Mouse (Mus musculus) G1E (cell line): Measurements from ENCODE around the gene Sorbs1. TPM values are rescaled to one million over a fixed set of nuclear protein-coding genes. Genes with fewer than 3 reads are reported as not detected.

Experiments
- ATAC-seq: 2 replicates; pipeline ENCODE4 v1.8.0; 2016; ENCODE audit warnings: mild to moderate bottlenecking; ENCODE audit not compliant: insufficient number of reproducible peaks, poor library complexity, low FRiP score, severe bottlenecking; ENCODE audit errors: extremely low read depth
- DNase-seq: peaks from one replicate; pipeline ENCODE4 v3.0.0; 2012; ENCODE audit warnings: low spot score
- H3K27me3 ChIP-seq: 2 replicates; pipeline ENCODE4 v1.6.1; 2012; ENCODE audit warnings: mild to moderate bottlenecking, low read length, inconsistent platforms; ENCODE audit not compliant: insufficient read depth
- H3K36me3 ChIP-seq: replicated peaks from 2 replicates; pipeline ENCODE3; 2012; ENCODE audit warnings: mild to moderate bottlenecking, inconsistent platforms
- H3K4me1 ChIP-seq: 2 replicates; pipeline ENCODE4 v1.6.1; 2012; ENCODE audit warnings: low read depth, low read length, inconsistent platforms, mixed read lengths; ENCODE audit not compliant: insufficient read depth
- H3K4me3 ChIP-seq: 2 replicates; pipeline ENCODE4 v1.5.1; 2012; ENCODE audit warnings: low read depth, mild to moderate bottlenecking, inconsistent platforms, low read length, moderate library complexity, mixed read lengths
- H3K9me3 ChIP-seq: replicated peaks from 2 replicates; pipeline ENCODE4 v1.6.1; 2012; ENCODE audit warnings: inconsistent platforms
- CTCF ChIP-seq: IDR thresholded peaks from 2 replicates; pipeline ENCODE4 v1.5.1; 2012; ENCODE audit warnings: low read depth, low read length, inconsistent platforms, mixed read lengths
- GATA1 ChIP-seq: IDR thresholded peaks from 2 replicates; pipeline ENCODE4 v1.6.1; 2012; ENCODE audit warnings: borderline replicate concordance, low read length, inconsistent platforms, mixed read lengths
- GATA2 ChIP-seq: IDR thresholded peaks from 2 replicates; pipeline ENCODE4 v1.6.1; 2012; ENCODE audit warnings: low read depth, low read length, inconsistent platforms, borderline replicate concordance
- POLR2AphosphoS5 ChIP-seq: IDR thresholded peaks from 2 replicates; pipeline ENCODE4 v1.6.1; 2012; ENCODE audit warnings: low read depth, low read length, inconsistent platforms; ENCODE audit not compliant: insufficient replicate concordance
- TAL1 ChIP-seq: conservative IDR thresholded peaks from 2 replicates; pipeline ENCODE4 v1.6.1; 2012; ENCODE audit warnings: low read depth, low read length, inconsistent platforms, mixed read lengths
- polyA plus RNA-seq: library from polyadenylated mRNA; stranded (reverse); fragments of >175 nt; gene quantifications from 2 replicates; pipeline ENCODE4 v1.2.3, GENCODE M21; 2012
- total RNA-seq, 2 experiments: library from RNA; stranded (forward) in 1 of 2; stranded (reverse) in 1 of 2; fragments of 200-1000 nt in 1 of 2; fragments of >200 nt in 1 of 2; fragmentation: Nextera tagmentation in 1 of 2; gene quantifications; 2 replicates each; pipeline ENCODE4 v1.2.3; 2014 to 2017

The Sorbs1 gene
- total and polyA plus RNA-seq, 3 experiments, result 9.2 to 64.2 (median 19.2) TPM

DNA sequence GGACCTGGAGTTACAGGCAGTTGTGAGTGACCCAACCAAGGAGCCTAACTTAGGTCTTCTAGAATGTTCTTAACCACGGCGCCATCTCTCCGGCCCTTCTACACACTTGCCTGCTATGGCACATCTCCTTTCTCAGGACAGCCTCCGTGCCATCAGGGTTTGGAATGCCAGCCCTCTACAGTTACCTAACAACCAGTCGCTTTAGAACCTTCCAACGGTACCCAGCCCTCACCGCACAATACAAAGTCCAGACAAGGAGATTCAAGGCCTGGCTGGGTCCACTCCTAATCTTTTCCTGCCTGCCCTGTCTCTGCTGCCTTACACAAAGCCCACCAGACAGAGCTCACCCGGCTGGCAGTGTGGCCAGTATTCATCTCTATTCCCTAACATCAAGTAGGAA lies 106.9 kb downstream of the Sorbs1 start:
- Histone ChIP-seq H3K27me3 (no peaks in the 10 kb centered on the region), H3K4me3 (no peak overlapping the region), H3K4me1 (no peaks in the 10 kb centered on the region), H3K9me3 (no peaks in the 10 kb centered on the region), H3K36me3 (peaks cover 28% of the 10 kb centered on the region)
- TF ChIP-seq POLR2AphosphoS5 (no peak), GATA2 (no peak), GATA1 (no peak), CTCF (no peak), TAL1 (no peak)
- no peak for ATAC-seq
- no peak for DNase-seq

DNA sequence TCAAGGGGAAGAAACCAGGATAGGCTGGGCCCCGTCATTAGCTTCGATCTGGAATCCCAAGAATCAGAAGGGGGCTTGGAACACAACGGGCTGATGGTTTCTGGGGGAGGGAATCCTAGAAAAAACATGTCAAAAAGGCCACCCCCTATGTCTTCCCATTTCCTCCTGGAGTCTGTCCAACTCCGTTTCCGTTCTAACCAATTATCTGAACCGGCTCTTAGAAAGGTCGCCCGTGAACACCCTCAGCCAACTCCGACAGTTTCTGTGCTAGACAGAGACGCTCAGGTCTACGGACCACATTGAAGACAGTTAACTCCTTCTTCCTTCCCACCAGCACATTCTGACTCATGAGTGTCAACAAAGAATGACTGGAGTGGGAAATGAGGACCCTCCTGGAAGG lies 107.8 kb downstream of the Sorbs1 start:
- H3K9me3 ChIP-seq, result no peaks in the 10 kb centered on the region
- peaks cover 36% of the 10 kb centered on the region for H3K36me3 ChIP-seq
- no peaks in the 10 kb centered on the region for H3K27me3 ChIP-seq
- DNase-seq (no peak), ATAC-seq (no peak)
- TF ChIP-seq GATA1 (no peak), GATA2 (no peak), CTCF (no peak), POLR2AphosphoS5 (no peak), TAL1 (no peak)
- H3K4me1 ChIP-seq, result no peaks in the 10 kb centered on the region
- no peak overlapping the region for H3K4me3 ChIP-seq

DNA sequence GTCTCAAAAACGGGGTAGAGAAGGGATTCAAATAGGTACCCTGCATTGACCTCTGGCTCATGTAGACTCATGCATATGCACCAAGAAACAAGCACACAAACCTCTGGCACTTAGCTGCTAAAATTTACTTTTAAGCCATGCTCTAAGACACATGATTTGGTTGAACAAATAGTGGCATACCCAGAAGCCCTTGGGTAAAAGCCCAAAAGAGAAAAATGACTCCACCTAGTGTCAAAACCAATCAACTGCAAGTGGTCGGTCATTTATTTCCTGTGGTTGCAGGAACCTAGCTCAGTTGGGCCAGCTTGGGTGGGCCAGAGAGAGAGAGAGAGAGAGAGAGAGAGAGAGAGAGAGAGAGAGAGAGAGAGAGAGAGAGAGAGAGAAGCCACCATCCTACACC lies 109.0 kb downstream of the Sorbs1 start:
- no peaks in the 10 kb centered on the region for H3K9me3 ChIP-seq
- TF ChIP-seq CTCF (peak; percentile 17; the same call in 1 of the 2 replicates), TAL1 (no peak), GATA2 (no peak)
- ATAC-seq (no peak), DNase-seq (peak; percentile 27)
- no peaks in the 10 kb centered on the region for H3K4me1 ChIP-seq
- no peaks in the 10 kb centered on the region for H3K27me3 ChIP-seq
- peaks cover 44% of the 10 kb centered on the region for H3K36me3 ChIP-seq
- H3K4me3 ChIP-seq, result no peak overlapping the region

DNA sequence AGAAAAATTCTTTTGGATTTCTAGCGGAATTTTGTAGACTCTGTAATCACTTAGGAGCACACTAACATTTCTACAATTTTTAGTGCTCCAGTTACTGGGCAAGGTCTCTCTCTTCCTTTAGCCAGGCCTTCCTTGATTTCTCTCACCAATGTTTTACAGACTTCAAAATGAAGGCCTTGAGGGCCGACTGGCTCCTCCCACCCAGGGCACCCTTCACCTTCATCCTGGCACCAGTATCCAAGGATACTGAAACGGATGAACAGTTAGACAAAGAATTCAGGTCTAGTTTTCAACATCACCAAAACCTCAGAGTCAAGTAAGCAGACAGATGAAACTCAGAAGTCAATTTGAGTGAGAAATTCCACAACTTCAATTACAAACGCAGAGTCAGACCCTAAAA lies 109.6 kb downstream of the Sorbs1 start:
- no peaks in the 10 kb centered on the region for H3K9me3 ChIP-seq
- ATAC-seq (no peak), DNase-seq (no peak)
- no peak for TF ChIP-seq GATA1
- no peak for TF ChIP-seq POLR2AphosphoS5
- TF ChIP-seq CTCF, result no peak
- no peak for TF ChIP-seq TAL1
- TF ChIP-seq GATA2, result no peak
- no peaks in the 10 kb centered on the region for H3K27me3 ChIP-seq
- no peaks in the 10 kb centered on the region for H3K4me1 ChIP-seq
- H3K4me3 ChIP-seq, result no peak overlapping the region
- peaks cover 50% of the 10 kb centered on the region for H3K36me3 ChIP-seq

DNA sequence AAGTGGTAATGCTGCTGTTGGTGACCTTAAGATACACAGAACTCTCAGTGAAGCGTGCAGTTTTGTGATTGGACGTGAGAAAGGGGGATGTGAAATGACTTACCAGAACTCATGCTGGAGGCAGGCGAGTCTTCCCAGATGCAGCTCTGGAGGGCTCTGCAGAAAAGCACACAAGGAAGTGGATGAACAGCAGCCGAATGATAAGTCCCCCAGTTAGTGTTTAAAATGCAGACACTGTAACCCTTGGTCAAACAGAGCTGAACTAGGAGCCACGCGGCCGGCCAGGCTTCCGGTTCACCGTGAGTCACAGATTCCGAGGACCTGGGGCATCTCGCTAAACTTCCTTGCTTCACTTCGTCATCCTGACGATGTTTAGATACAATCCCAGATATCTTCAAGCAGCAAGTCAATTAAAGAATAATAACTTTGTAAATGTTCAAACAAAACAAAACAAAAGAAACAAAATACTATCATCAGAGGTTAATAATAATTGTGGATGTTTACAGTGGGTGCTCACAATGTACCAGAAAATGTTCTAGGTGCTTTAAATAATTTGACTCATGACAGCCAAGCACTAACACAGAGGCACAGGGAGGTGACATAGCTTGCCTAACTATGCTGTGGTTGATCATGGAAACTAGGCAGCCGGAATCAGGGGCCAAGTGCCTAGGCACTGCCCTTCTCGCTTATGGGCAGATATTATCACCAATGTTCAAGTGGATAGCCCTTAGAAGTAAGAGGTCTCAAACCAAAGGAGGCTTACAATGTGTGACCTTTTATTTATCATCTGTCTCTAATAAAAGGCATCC lies 111.2 kb downstream of the Sorbs1 start:
- H3K4me1 ChIP-seq, result no peaks in the 10 kb centered on the region
- no peaks in the 10 kb centered on the region for H3K27me3 ChIP-seq
- H3K4me3 ChIP-seq, result no peak overlapping the region
- H3K36me3 ChIP-seq, result peaks cover 63% of the 10 kb centered on the region
- DNase-seq (no peak), ATAC-seq (no peak)
- TF ChIP-seq CTCF (no peak), GATA2 (no peak), GATA1 (no peak), POLR2AphosphoS5 (no peak), TAL1 (no peak)
- H3K9me3 ChIP-seq, result no peaks in the 10 kb centered on the region

DNA sequence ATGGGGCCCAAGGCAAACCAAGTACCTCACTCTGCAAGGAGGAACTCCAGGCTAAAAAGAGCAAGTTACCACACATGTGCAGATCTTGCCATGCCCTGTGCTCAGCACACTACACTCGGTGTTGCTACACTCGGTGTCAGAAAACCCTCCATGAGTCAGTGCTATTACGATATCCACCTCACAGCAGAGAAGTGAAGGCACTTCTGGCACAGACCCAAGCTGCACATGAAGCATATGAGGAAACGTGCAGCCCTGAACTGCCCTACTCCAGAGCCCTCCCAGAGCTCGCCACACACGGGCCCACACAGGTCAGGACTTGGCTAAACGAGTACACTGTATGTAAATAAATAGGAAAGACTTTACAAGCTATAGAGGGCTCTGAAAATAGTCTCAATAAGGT lies 112.4 kb downstream of the Sorbs1 start:
- Histone ChIP-seq H3K9me3 (no peaks in the 10 kb centered on the region), H3K4me1 (no peaks in the 10 kb centered on the region), H3K4me3 (no peak overlapping the region), H3K36me3 (peaks cover 72% of the 10 kb centered on the region), H3K27me3 (no peaks in the 10 kb centered on the region)
- DNase-seq (no peak), ATAC-seq (no peak)
- no peak for TF ChIP-seq TAL1
- TF ChIP-seq GATA1, result no peak
- TF ChIP-seq POLR2AphosphoS5, result no peak
- TF ChIP-seq CTCF, result no peak
- no peak for TF ChIP-seq GATA2

DNA sequence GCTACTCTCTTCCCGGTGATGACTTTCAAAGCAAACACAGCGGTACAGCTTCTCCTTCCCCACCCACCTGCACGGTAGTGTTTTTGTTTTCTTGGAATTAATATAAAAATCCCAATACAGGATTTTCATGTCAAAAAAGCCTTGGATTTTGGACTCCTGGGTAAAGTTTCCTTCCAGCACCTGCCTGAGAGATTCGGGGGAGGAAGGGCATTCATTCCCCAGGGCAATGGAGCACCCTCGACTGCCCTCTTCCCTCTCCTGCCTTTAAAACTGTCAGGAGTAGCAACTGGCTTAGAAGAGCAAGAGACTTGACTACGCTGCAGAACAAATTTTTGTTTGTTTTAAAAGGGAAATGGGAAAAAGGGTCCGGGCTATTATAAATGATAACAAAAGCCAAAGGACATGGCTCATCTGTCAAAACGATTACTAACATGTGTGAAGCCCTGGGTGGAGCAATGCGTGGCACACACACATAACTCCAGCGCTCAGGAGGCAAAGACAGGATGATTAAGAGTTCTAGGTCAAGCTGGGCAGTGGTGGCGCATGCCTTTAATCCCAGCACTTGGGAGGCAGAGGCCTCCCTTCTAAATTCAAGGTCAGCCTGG lies 113.1 kb downstream of the Sorbs1 start:
- ATAC-seq (no peak), DNase-seq (no peak)
- Histone ChIP-seq H3K9me3 (no peaks in the 10 kb centered on the region), H3K27me3 (no peaks in the 10 kb centered on the region), H3K4me3 (no peak overlapping the region), H3K4me1 (no peaks in the 10 kb centered on the region), H3K36me3 (peaks cover 73% of the 10 kb centered on the region)
- no peak for TF ChIP-seq CTCF
- TF ChIP-seq GATA2, result no peak
- TF ChIP-seq GATA1, result no peak
- no peak for TF ChIP-seq POLR2AphosphoS5
- TF ChIP-seq TAL1, result no peak
